Mouse (Mus musculus) hematopoietic stem cell, adult 5-6 weeks (primary cell): Measurements from ENCODE around the gene Zfp992. TPM values are rescaled to one million over a fixed set of nuclear protein-coding genes. Genes with fewer than 3 reads are reported as not detected.
"Not testable (repeated sequence)": the region's sequence is repeated elsewhere in the genome, so short reads cannot be mapped to it uniquely, and the experiment has no call there.

ENCODE experiments used
- ATAC-seq, 2 experiments: fragments of 125-278 bp in 1 of 2; replicated peaks in 1 of 2; 2 replicates each; pipeline ENCODE4 v1.8.0; 2016 to 2017; ENCODE audit warnings: inconsistent platforms in 2 of 2, mild to moderate bottlenecking in 2 of 2, moderate number of reproducible peaks in 2 of 2, low read depth in 1 of 2, moderate TSS enrichment in 1 of 2; ENCODE audit not compliant: low FRiP score in 2 of 2, poor library complexity in 2 of 2, severe bottlenecking in 2 of 2, insufficient read depth in 1 of 2, low TSS enrichment in 1 of 2
- total RNA-seq: library from RNA; stranded (forward); fragments of 172-1452, 232-1000 nt; gene quantifications from 2 replicates; pipeline ENCODE4 v1.2.3, GENCODE M21; 2017

Gene Zfp992
- total RNA-seq, 1 experiment from 2014 or later = 17.8 TPM

DNA sequence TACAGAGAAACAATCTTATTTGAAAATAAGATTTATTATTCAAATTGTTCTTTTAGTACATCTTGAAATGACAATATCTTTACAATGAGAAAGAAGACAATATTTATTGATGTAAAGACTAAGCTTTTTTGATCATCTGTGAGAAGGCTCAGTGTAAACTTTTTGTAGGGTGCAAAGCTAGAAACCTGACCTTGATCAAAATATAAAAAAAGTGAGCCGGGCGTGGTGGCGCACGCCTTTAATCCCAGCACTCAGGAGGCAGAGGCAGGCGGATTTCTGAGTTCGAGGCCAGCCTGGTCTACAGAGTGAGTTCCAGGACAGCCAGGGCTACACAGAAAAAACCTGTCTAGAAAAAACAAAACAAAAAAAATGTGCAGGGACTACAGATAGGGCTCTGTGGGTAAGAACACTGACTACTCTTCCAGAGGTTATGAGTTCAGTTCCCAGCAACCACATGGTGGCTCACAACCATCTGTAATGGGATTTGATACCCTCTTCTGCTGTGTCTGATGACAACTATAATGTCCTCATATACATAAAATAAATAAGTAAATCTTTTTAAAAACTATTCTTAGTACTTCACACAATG is 44.6 kb downstream of the Zfp992 start:
- ATAC-seq = not testable (repeated sequence)

GRCm38 (mm10) chr4:146494980-146495379 is 46.2 kb downstream of the Zfp992 start:
- no peak for ATAC-seq

- ATAC-seq = not testable (repeated sequence)
Observed at GRCm38 (mm10) chr4:146497695-146498275, 49.0 kb downstream of the Zfp992 start.

GRCm38 (mm10) chr4:146501727-146502126 is 52.9 kb downstream of the Zfp992 start, which contains the start of gene Zfp981:
Zfp981 (plus strand) TSS chr4:146502027.
- not testable (repeated sequence) for ATAC-seq

DNA sequence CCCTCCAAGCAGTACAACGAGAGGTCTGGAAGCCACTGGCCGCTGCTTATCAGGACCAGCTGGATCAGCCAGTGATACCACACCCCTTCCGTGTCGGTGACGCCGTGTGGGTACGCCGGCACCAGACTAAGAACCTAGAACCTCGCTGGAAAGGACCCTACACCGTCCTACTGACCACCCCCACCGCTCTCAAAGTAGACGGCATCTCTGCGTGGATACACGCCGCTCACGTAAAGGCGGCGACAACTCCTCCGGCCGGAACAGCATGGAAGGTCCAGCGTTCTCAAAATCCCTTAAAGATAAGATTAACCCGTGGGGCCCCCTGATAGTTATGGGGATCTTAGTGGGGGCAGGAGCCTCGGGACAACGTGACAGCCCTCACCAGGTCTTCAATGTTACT is 60.2 kb downstream of the Zfp992 start:
- ATAC-seq = not testable (repeated sequence)

- ATAC-seq = not testable (repeated sequence)
Observed at GRCm38 (mm10) chr4:146511871-146512270, 63.0 kb downstream of the Zfp992 start.

- no peak for ATAC-seq
Observed at GRCm38 (mm10) chr4:146516474-146516873, 67.7 kb downstream of the Zfp992 start.

DNA sequence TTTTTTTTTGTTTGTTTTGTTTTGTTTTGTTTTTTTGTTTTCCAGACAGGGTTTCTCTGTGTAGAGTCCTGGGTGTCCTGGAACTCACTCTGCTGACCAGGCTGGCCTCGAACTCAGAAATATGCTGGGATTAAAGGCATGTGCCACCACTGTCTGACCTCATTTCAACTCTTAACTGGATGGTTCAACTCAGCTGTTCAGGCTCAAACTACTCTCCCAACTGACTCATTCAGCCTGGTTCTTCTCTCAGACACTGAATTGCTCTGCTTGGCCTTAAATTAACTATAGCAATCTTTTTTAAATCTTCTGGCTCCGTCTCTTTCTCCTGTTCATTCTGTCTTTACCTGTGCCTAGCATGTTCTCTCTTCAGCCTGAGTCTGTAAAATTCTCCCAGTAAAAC is 68.3 kb downstream of the Zfp992 start:
- not testable (repeated sequence) for ATAC-seq

Other genes with a start within 250 kb of the Zfp992 start
- gene Zfp981, start 53.0 kb downstream of the Zfp992 start, total RNA-seq = not detected in 2 replicates
- gene Zfp993, start 161.9 kb downstream of the Zfp992 start, total RNA-seq = 25.4 and 35.0 TPM in 2 replicates